In genomic region chr9:30945276-30945675, GRCm38 (mm10) we compare ENCODE assay signal across 30 mouse cellular contexts. TPM values are rescaled to one million over a fixed set of nuclear protein-coding genes. Genes with fewer than 3 reads are reported as not detected.
DNase-seq lines count a peak whose midpoint lies in the region; ATAC-seq lines count a peak whose summit lies in the region.
"Had no signal": no experiment of that assay in that cellular context is flagged by ENCODE, and none has a peak within 500 bp of the region (broad histone marks: within the 10 kb centered on the region; RNA-seq: fewer than 3 reads in every experiment).

No protein-coding gene starts in this region.

- no peaks in the 10 kb centered on the region for H3K9me3 ChIP-seq in heart, embryonic 13.5 days
- H3K9me3 ChIP-seq in kidney, embryonic 16.5 days (ENCODE audit: low read length): no peaks in the 10 kb centered on the region
- H3K9me3 ChIP-seq: embryonic facial prominence, embryonic 10.5 days; embryonic facial prominence, embryonic 13.5 days; forebrain, embryonic 12.5 days; heart, embryonic 15.5 days; hindbrain, embryonic 10.5 days; hindbrain, embryonic 13.5 days had no signal

- H3K4me2 ChIP-seq in heart, embryonic 13.5 days: peak overlapping the region; percentile 100; the same call in 1 of the 2 replicates
- no peak overlapping the region for H3K4me2 ChIP-seq in kidney, embryonic 16.5 days (replicated peaks; ENCODE audit: low read depth, low read length)
- H3K4me2 ChIP-seq: embryonic facial prominence, embryonic 13.5 days; forebrain, embryonic 12.5 days; heart, embryonic 11.5 days; hindbrain, embryonic 13.5 days had no signal

- peaks cover 56% of the 10 kb centered on the region for H3K4me1 ChIP-seq in heart, embryonic 13.5 days
- H3K4me1 ChIP-seq in kidney, embryonic 16.5 days (ENCODE audit: insufficient read depth, low read length): peaks cover 12% of the 10 kb centered on the region

- ATAC-seq in heart, embryonic 13.5 days (ENCODE audit: extremely low read depth, insufficient number of reproducible peaks, low FRiP score, low TSS enrichment): no peak
- no peak for ATAC-seq in kidney, embryonic 16.5 days (ENCODE audit: low FRiP score, low TSS enrichment)
- ATAC-seq: activated CD4-positive, CD25-positive, alpha-beta regulatory T cell, adult 4 months; forebrain, embryonic 16.5 days had no signal

- no peak overlapping the region for H3K9ac ChIP-seq in heart, embryonic 13.5 days
- no peak overlapping the region for H3K9ac ChIP-seq in kidney, embryonic 16.5 days (replicated peaks; ENCODE audit: low read length)
- H3K9ac ChIP-seq: embryonic facial prominence, embryonic 13.5 days; forebrain, embryonic 12.5 days; heart, embryonic 15.5 days; hindbrain, embryonic 13.5 days had no signal

- H3K4me3 ChIP-seq in heart, embryonic 13.5 days: no peak overlapping the region
- H3K4me3 ChIP-seq in kidney, embryonic 16.5 days (ENCODE audit: low read length): no peak overlapping the region
- H3K4me3 ChIP-seq: embryonic facial prominence, embryonic 10.5 days; embryonic facial prominence, embryonic 13.5 days; erythroblast, embryonic 14.5 days; forebrain, embryonic 12.5 days; hindbrain, embryonic 10.5 days; hindbrain, embryonic 13.5 days had no signal

- no peaks in the 10 kb centered on the region for H3K36me3 ChIP-seq in heart, embryonic 13.5 days
- H3K36me3 ChIP-seq in kidney, embryonic 16.5 days (ENCODE audit: insufficient read depth, low read length): no peaks in the 10 kb centered on the region
- H3K36me3 ChIP-seq: embryonic facial prominence, embryonic 10.5 days; embryonic facial prominence, embryonic 13.5 days; forebrain, embryonic 12.5 days; heart, embryonic 15.5 days; hindbrain, embryonic 10.5 days; hindbrain, embryonic 13.5 days had no signal

- H3K27ac ChIP-seq in heart, embryonic 13.5 days (replicated peaks): no peak overlapping the region
- no peak overlapping the region for H3K27ac ChIP-seq in kidney, embryonic 16.5 days (ENCODE audit: low read length)
- H3K27ac ChIP-seq: embryonic facial prominence, embryonic 10.5 days; embryonic facial prominence, embryonic 13.5 days; forebrain, embryonic 12.5 days; heart, embryonic 15.5 days; hindbrain, embryonic 10.5 days; hindbrain, embryonic 13.5 days had no signal

- H3K27me3 ChIP-seq in heart, embryonic 13.5 days (replicated peaks): peaks cover 70% of the 10 kb centered on the region
- H3K27me3 ChIP-seq in kidney, embryonic 16.5 days (ENCODE audit: insufficient read depth, low read length): peaks cover 52% of the 10 kb centered on the region

- no peak for DNase-seq in heart, adult 18-20 months
- DNase-seq in kidney, adult 11 months: peak; percentile 63
- DNase-seq in kidney, adult 8-10 months: peak; percentile 33 to 60
- no peak for DNase-seq in kidney, postnatal 10 days
- peak; percentile 36 for DNase-seq in kidney, postnatal 14 days
- no peak for DNase-seq in ovary, postnatal 36 days (ENCODE audit: low spot score)
- DNase-seq: adrenal gland, adult 8-10 months; adrenal gland, postnatal 25 days; cerebellum, adult 11-12 months; cerebellum, adult 8-10 months; cerebellum, postnatal 10 days; cerebellum, postnatal 36 days; embryo, embryonic 11 days; gastrocnemius, postnatal 10 days; gastrocnemius, postnatal 36 days; heart, postnatal 10 days; heart, postnatal 36 days had no signal

- 59% methylated on average over 1 of the region's 1 CpGs for WGBS in heart, embryonic 13.5 days
- WGBS in kidney, embryonic 16.5 days: 69% methylated on average over 1 of the region's 1 CpGs

RNA-seq across cellular contexts. Expression of gene Adamts8, which starts 2.9 kb away (rescaled TPM):
- 8.1 and 8.7 TPM in 2 replicates for polyA plus RNA-seq in heart, embryonic 13.5 days (2015; fragmentation: Nextera tagmentation; extraction: Ambion mirVana)
- total RNA-seq in heart, adult 18-20 months (2021): 1 to 10 TPM; 2.1 to 2.8 TPM
- polyA plus RNA-seq in kidney, embryonic 16.5 days (2015; fragmentation: Nextera tagmentation; extraction: Ambion mirVana): 0.59 and 0.76 TPM in 2 replicates
- total RNA-seq: granulocyte monocyte progenitor cell, adult 5-6 weeks had no signal
- polyA plus RNA-seq: erythroblast, embryonic 14.5 days had no signal

RNA-seq across cellular contexts. Expression of gene Adamts15, which starts 23.0 kb away (rescaled TPM):
- 7.9 and 9.0 TPM in 2 replicates for polyA plus RNA-seq in heart, embryonic 13.5 days (2015; fragmentation: Nextera tagmentation; extraction: Ambion mirVana)
- total RNA-seq in heart, adult 18-20 months (2021): 1 to 10 TPM; 4.8 to 5.9 TPM
- 9.2 and 9.8 TPM in 2 replicates for polyA plus RNA-seq in kidney, embryonic 16.5 days (2015; fragmentation: Nextera tagmentation; extraction: Ambion mirVana)
- total RNA-seq: granulocyte monocyte progenitor cell, adult 5-6 weeks had no signal
- polyA plus RNA-seq: erythroblast, embryonic 14.5 days had no signal

Comparison
In these comparisons a context has a peak if more than half of its experiments do, and no peak if none do; other contexts are left out.
1. DNase-seq: peak in kidney, adult 11 months (single experiment), kidney, adult 8-10 months (2 of 2) and kidney, postnatal 14 days (single experiment); none in heart, adult 18-20 months (0 of 2), kidney, postnatal 10 days (single experiment) and ovary, postnatal 36 days (single experiment).